Mouse (Mus musculus) C2C12 (cell line): ENCODE data around the gene Dtx3.

Experiments
- CEBPB ChIP-seq: IDR thresholded peaks from one replicate; pipeline ENCODE4 v1.6.1; 2011; ENCODE audit warnings: low read depth, mild to moderate bottlenecking, control low read depth, moderate library complexity
- CTCF ChIP-seq: IDR thresholded peaks from one replicate; pipeline ENCODE4 v1.5.1; 2011; ENCODE audit not compliant: control insufficient read depth, insufficient read depth, insufficient read length
- FOSL1 ChIP-seq: IDR thresholded peaks from one replicate; pipeline ENCODE4 v1.8.0; 2011; ENCODE audit warnings: mild to moderate bottlenecking, low read length; ENCODE audit not compliant: poor library complexity, insufficient read depth, severe bottlenecking
- MAX ChIP-seq: IDR thresholded peaks from one replicate; pipeline ENCODE4 v1.6.1; 2011; ENCODE audit warnings: mild to moderate bottlenecking, control low read depth
- MYOD1 ChIP-seq: IDR thresholded peaks from one replicate; pipeline ENCODE4 v1.6.1; 2011; ENCODE audit warnings: low read depth; ENCODE audit not compliant: control insufficient read depth, insufficient read length
- MYOG ChIP-seq: IDR thresholded peaks from one replicate; pipeline ENCODE4 v1.6.1; 2011; ENCODE audit not compliant: control insufficient read depth, insufficient read length; ENCODE audit errors: extremely low read depth
- USF1 ChIP-seq: IDR thresholded peaks from one replicate; pipeline ENCODE4 v1.6.1; 2011; ENCODE audit warnings: low read depth, mild to moderate bottlenecking, control low read depth, moderate library complexity

DNA sequence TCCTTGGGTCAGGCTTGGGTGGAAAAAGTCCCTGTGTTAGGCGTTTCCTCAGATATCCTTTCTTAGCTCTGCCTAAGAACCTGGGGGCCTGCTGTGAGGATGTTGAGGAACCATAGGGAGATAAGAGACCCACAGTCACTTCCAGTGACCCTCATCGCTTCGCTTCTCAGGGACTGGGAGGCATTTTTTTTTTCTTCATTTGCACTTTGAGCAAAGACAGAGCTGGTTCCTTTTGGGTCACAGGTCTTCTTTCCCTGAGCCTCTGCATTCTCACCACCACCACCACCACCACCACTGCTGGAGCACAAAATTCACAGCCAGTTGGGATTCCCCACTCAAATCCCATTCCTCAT is 14.9 kb downstream of the Dtx3 start:
- no peak for TF ChIP-seq CTCF
- no peak for TF ChIP-seq MYOG
- no peak for TF ChIP-seq MAX
- TF ChIP-seq USF1: no peak
- TF ChIP-seq MYOD1: no peak
- TF ChIP-seq CEBPB: no peak
- no peak for TF ChIP-seq FOSL1
